ENCODE assay signal across 19 mouse cellular contexts in genomic region chr7:97344655-97345054, GRCm38 (mm10). TPM values are rescaled to one million over a fixed set of nuclear protein-coding genes. Genes with fewer than 3 reads are reported as not detected.
DNase-seq lines count a peak whose midpoint lies in the region; ATAC-seq and TF ChIP-seq lines count a peak whose summit lies in the region.
"Had no signal": no experiment of that assay in that cellular context is flagged by ENCODE, and none has a peak within 500 bp of the region (broad histone marks: within the 10 kb centered on the region; RNA-seq: fewer than 3 reads in every experiment).

No protein-coding gene starts in this region.

- no peaks in the 10 kb centered on the region for H3K27me3 ChIP-seq in embryonic facial prominence, embryonic 15.5 days
- H3K27me3 ChIP-seq in embryonic facial prominence, embryonic 10.5 days (replicated peaks; ENCODE audit: low read depth, poor library complexity, severe bottlenecking) = no peaks in the 10 kb centered on the region
- no peaks in the 10 kb centered on the region for H3K27me3 ChIP-seq in hindbrain, embryonic 13.5 days
- no peaks in the 10 kb centered on the region for H3K27me3 ChIP-seq in hindbrain, embryonic 11.5 days (ENCODE audit: control insufficient read depth, insufficient read depth, low read length)
- H3K27me3 ChIP-seq in midbrain, embryonic 11.5 days (ENCODE audit: control insufficient read depth, insufficient read depth, low read length) = no peaks in the 10 kb centered on the region
- no peaks in the 10 kb centered on the region for H3K27me3 ChIP-seq in midbrain, embryonic 14.5 days (ENCODE audit: control insufficient read depth, insufficient read depth, low read length)
- H3K27me3 ChIP-seq: heart, embryonic 12.5 days; Patski had no signal

- no peak overlapping the region for H3K4me2 ChIP-seq in embryonic facial prominence, embryonic 15.5 days (replicated peaks)
- H3K4me2 ChIP-seq in hindbrain, embryonic 13.5 days = no peak overlapping the region
- H3K4me2 ChIP-seq in hindbrain, embryonic 11.5 days (replicated peaks; ENCODE audit: low read depth, low read length) = no peak overlapping the region
- H3K4me2 ChIP-seq in midbrain, embryonic 11.5 days = no peak overlapping the region
- H3K4me2 ChIP-seq in midbrain, embryonic 14.5 days (ENCODE audit: low read length) = no peak overlapping the region
- H3K4me2 ChIP-seq: heart, embryonic 12.5 days; liver, embryonic 11.5 days had no signal

- TF ChIP-seq CTCF in olfactory bulb, adult 2 months (IDR thresholded peaks at IDR 0.05; ENCODE audit: insufficient read depth, low read depth, low read length) = no peak

- peak overlapping the region; percentile 44; the same call in 1 of the 2 replicates for H3K27ac ChIP-seq in embryonic facial prominence, embryonic 15.5 days (replicated peaks)
- no peak overlapping the region for H3K27ac ChIP-seq in embryonic facial prominence, embryonic 10.5 days (replicated peaks)
- H3K27ac ChIP-seq in hindbrain, embryonic 13.5 days = peak overlapping the region; percentile 5; the same call in 1 of the 2 replicates
- no peak overlapping the region for H3K27ac ChIP-seq in hindbrain, embryonic 11.5 days (ENCODE audit: low read depth, low read length)
- H3K27ac ChIP-seq in midbrain, embryonic 11.5 days (ENCODE audit: low read depth, low read length) = no peak overlapping the region
- no peak overlapping the region for H3K27ac ChIP-seq in midbrain, embryonic 14.5 days (replicated peaks; ENCODE audit: low read depth, low read length)
- 0 out of 2 replicates have a peak overlapping the region, but pooled peaks have one; percentile 23 for H3K27ac ChIP-seq in olfactory bulb, adult 2 months (ENCODE audit: insufficient read depth, low read depth, low read length)
- H3K27ac ChIP-seq: limb, embryonic 10.5 days had no signal

- ATAC-seq in embryonic facial prominence, embryonic 15.5 days (ENCODE audit: insufficient number of reproducible peaks, low FRiP score, low TSS enrichment, low read depth) = no peak
- no peak for ATAC-seq in hindbrain, embryonic 13.5 days (ENCODE audit: low FRiP score)
- ATAC-seq in hindbrain, embryonic 11.5 days (ENCODE audit: low FRiP score) = no peak
- ATAC-seq in midbrain, embryonic 11.5 days (ENCODE audit: low FRiP score) = no peak
- ATAC-seq in midbrain, embryonic 14.5 days (ENCODE audit: low FRiP score, low TSS enrichment) = no peak
- ATAC-seq: CD4-positive, CD25-positive, alpha-beta regulatory T cell, adult 4 months; Patski had no signal

- no peak overlapping the region for H3K4me3 ChIP-seq in embryonic facial prominence, embryonic 15.5 days (replicated peaks)
- H3K4me3 ChIP-seq in embryonic facial prominence, embryonic 10.5 days = no peak overlapping the region
- no peak overlapping the region for H3K4me3 ChIP-seq in hindbrain, embryonic 13.5 days
- no peak overlapping the region for H3K4me3 ChIP-seq in hindbrain, embryonic 11.5 days (ENCODE audit: low read depth, low read length)
- no peak overlapping the region for H3K4me3 ChIP-seq in midbrain, embryonic 11.5 days (ENCODE audit: low read depth, low read length)
- H3K4me3 ChIP-seq in midbrain, embryonic 14.5 days (replicated peaks; ENCODE audit: low read depth, low read length) = no peak overlapping the region
- no peak overlapping the region for H3K4me3 ChIP-seq in olfactory bulb, adult 2 months (ENCODE audit: insufficient read depth, low read depth, low read length)
- H3K4me3 ChIP-seq: erythroblast, embryonic 14.5 days; heart, embryonic 12.5 days; limb, embryonic 10.5 days had no signal

- peaks cover 10% of the 10 kb centered on the region for H3K36me3 ChIP-seq in embryonic facial prominence, embryonic 15.5 days
- no peaks in the 10 kb centered on the region for H3K36me3 ChIP-seq in embryonic facial prominence, embryonic 10.5 days (replicated peaks)
- H3K36me3 ChIP-seq in hindbrain, embryonic 13.5 days = peaks cover 24% of the 10 kb centered on the region
- no peaks in the 10 kb centered on the region for H3K36me3 ChIP-seq in hindbrain, embryonic 11.5 days (ENCODE audit: control insufficient read depth, insufficient read depth, low read length)
- H3K36me3 ChIP-seq in midbrain, embryonic 11.5 days (ENCODE audit: control insufficient read depth, insufficient read depth, low read length) = no peaks in the 10 kb centered on the region
- peaks cover 7% of the 10 kb centered on the region; the same call in 1 of the 2 replicates for H3K36me3 ChIP-seq in midbrain, embryonic 14.5 days (ENCODE audit: control insufficient read depth, insufficient read depth, low read length)
- H3K36me3 ChIP-seq: limb, embryonic 10.5 days had no signal

- WGBS in embryonic facial prominence, embryonic 15.5 days = 81% methylated on average over 2 of the region's 2 CpGs
- 84% methylated on average over 2 of the region's 2 CpGs for WGBS in embryonic facial prominence, embryonic 10.5 days
- WGBS in hindbrain, embryonic 13.5 days = 91% methylated on average over 2 of the region's 2 CpGs
- WGBS in hindbrain, embryonic 11.5 days = 90% methylated on average over 2 of the region's 2 CpGs
- 86% methylated on average over 2 of the region's 2 CpGs for WGBS in midbrain, embryonic 11.5 days
- 88% methylated on average over 2 of the region's 2 CpGs for WGBS in midbrain, embryonic 14.5 days
- WGBS in olfactory bulb, adult 2 months = 78% methylated on average over 2 of the region's 2 CpGs

- H3K9me3 ChIP-seq in embryonic facial prominence, embryonic 15.5 days (replicated peaks) = no peaks in the 10 kb centered on the region
- H3K9me3 ChIP-seq in embryonic facial prominence, embryonic 10.5 days = no peaks in the 10 kb centered on the region
- no peaks in the 10 kb centered on the region for H3K9me3 ChIP-seq in hindbrain, embryonic 13.5 days
- no peaks in the 10 kb centered on the region for H3K9me3 ChIP-seq in hindbrain, embryonic 11.5 days (ENCODE audit: control insufficient read depth, low read length)
- no peaks in the 10 kb centered on the region for H3K9me3 ChIP-seq in midbrain, embryonic 11.5 days (ENCODE audit: control insufficient read depth, low read length)
- H3K9me3 ChIP-seq in midbrain, embryonic 14.5 days (ENCODE audit: control insufficient read depth, low read length) = no peaks in the 10 kb centered on the region
- H3K9me3 ChIP-seq: limb, embryonic 10.5 days had no signal

- H3K9ac ChIP-seq in embryonic facial prominence, embryonic 15.5 days = no peak overlapping the region
- H3K9ac ChIP-seq in hindbrain, embryonic 13.5 days = no peak overlapping the region
- H3K9ac ChIP-seq in hindbrain, embryonic 11.5 days (ENCODE audit: low read depth, low read length) = no peak overlapping the region
- H3K9ac ChIP-seq in midbrain, embryonic 11.5 days (ENCODE audit: low read length) = no peak overlapping the region
- H3K9ac ChIP-seq in midbrain, embryonic 14.5 days (replicated peaks; ENCODE audit: low read length) = no peak overlapping the region
- H3K9ac ChIP-seq: heart, embryonic 12.5 days had no signal

- no peak for TF ChIP-seq POLR2A in olfactory bulb, adult 2 months (IDR thresholded peaks at IDR 0.05; ENCODE audit: insufficient read depth, low read depth, low read length)

- peaks cover 18% of the 10 kb centered on the region for H3K4me1 ChIP-seq in embryonic facial prominence, embryonic 15.5 days
- peaks cover 9% of the 10 kb centered on the region for H3K4me1 ChIP-seq in embryonic facial prominence, embryonic 10.5 days
- peaks cover 14% of the 10 kb centered on the region for H3K4me1 ChIP-seq in hindbrain, embryonic 13.5 days (replicated peaks)
- H3K4me1 ChIP-seq in hindbrain, embryonic 11.5 days (replicated peaks; ENCODE audit: control insufficient read depth, insufficient read depth, low read length) = no peaks in the 10 kb centered on the region
- no peaks in the 10 kb centered on the region for H3K4me1 ChIP-seq in midbrain, embryonic 11.5 days (ENCODE audit: control insufficient read depth, insufficient read depth, low read length)
- H3K4me1 ChIP-seq in midbrain, embryonic 14.5 days (ENCODE audit: control insufficient read depth, insufficient read depth, low read length) = no peaks in the 10 kb centered on the region
- peaks cover 12% of the 10 kb centered on the region for H3K4me1 ChIP-seq in olfactory bulb, adult 2 months (ENCODE audit: control insufficient read depth, insufficient read depth, low read length)
- H3K4me1 ChIP-seq: limb, embryonic 10.5 days had no signal

- no peak for DNase-seq in embryonic facial prominence, embryonic 10.5 days (ENCODE audit: low spot score)
- no peak for DNase-seq in hindbrain, embryonic 11.5 days (ENCODE audit: low spot score)
- DNase-seq in midbrain, embryonic 11.5 days (ENCODE audit: low spot score, missing footprints) = peak; percentile 12
- no peak for DNase-seq in midbrain, embryonic 14.5 days
- DNase-seq in lung, postnatal 14 days = no peak
- DNase-seq: adrenal gland, postnatal 10 days; kidney, adult 8-10 months; kidney, postnatal 14 days; lung, adult 2 months; thymus, postnatal 25 days had no signal

RNA-seq across cellular contexts. Expression of gene Kctd21, which starts 12.5 kb away (rescaled TPM):
- polyA plus RNA-seq in embryonic facial prominence, embryonic 15.5 days (2015; fragmentation: Nextera tagmentation; extraction: Ambion mirVana) = 4.8 and 5.4 TPM in 2 replicates
- 4.0 and 4.6 TPM in 2 replicates for polyA plus RNA-seq in embryonic facial prominence, embryonic 10.5 days (2016; fragmentation: Nextera tagmentation; extraction: Ambion mirVana)
- 7.6 and 7.9 TPM in 2 replicates for polyA plus RNA-seq in hindbrain, embryonic 13.5 days (2015; fragmentation: Nextera tagmentation; extraction: Ambion mirVana)
- 6.1 and 6.8 TPM in 2 replicates for polyA plus RNA-seq in hindbrain, embryonic 11.5 days (2014; fragmentation: Nextera tagmentation; extraction: Ambion mirVana)
- 4.6 and 5.8 TPM in 2 replicates for polyA plus RNA-seq in midbrain, embryonic 11.5 days (2014; fragmentation: Nextera tagmentation; extraction: Ambion mirVana)
- polyA plus RNA-seq in midbrain, embryonic 14.5 days (2014; fragmentation: Nextera tagmentation; extraction: Ambion mirVana) = 6.1 and 8.5 TPM in 2 replicates
- polyA plus RNA-seq in olfactory bulb, adult 2 months (2012; ENCODE audit: insufficient read depth, insufficient read length, low replicate concordance, missing spikeins) = not detected in 2 replicates
- polyA plus RNA-seq: erythroblast, embryonic 14.5 days had no signal

RNA-seq across cellular contexts. Expression of gene Usp35, which starts 12.8 kb away (rescaled TPM):
- polyA plus RNA-seq in embryonic facial prominence, embryonic 15.5 days (2015; fragmentation: Nextera tagmentation; extraction: Ambion mirVana) = 2.4 and 2.5 TPM in 2 replicates
- polyA plus RNA-seq in embryonic facial prominence, embryonic 10.5 days (2016; fragmentation: Nextera tagmentation; extraction: Ambion mirVana) = 1.8 TPM in 2 replicates
- 3.2 and 3.6 TPM in 2 replicates for polyA plus RNA-seq in hindbrain, embryonic 13.5 days (2015; fragmentation: Nextera tagmentation; extraction: Ambion mirVana)
- polyA plus RNA-seq in hindbrain, embryonic 11.5 days (2014; fragmentation: Nextera tagmentation; extraction: Ambion mirVana) = 2.7 and 2.9 TPM in 2 replicates
- polyA plus RNA-seq in midbrain, embryonic 11.5 days (2014; fragmentation: Nextera tagmentation; extraction: Ambion mirVana) = 2.5 and 2.9 TPM in 2 replicates
- polyA plus RNA-seq in midbrain, embryonic 14.5 days (2014; fragmentation: Nextera tagmentation; extraction: Ambion mirVana) = 3.9 and 4.4 TPM in 2 replicates
- polyA plus RNA-seq in olfactory bulb, adult 2 months (2012; ENCODE audit: insufficient read depth, insufficient read length, low replicate concordance, missing spikeins) = not detected in 2 replicates

RNA-seq across cellular contexts. Expression of gene Alg8, which starts 26.8 kb away (rescaled TPM):
- 35.0 and 35.3 TPM in 2 replicates for polyA plus RNA-seq in embryonic facial prominence, embryonic 15.5 days (2015; fragmentation: Nextera tagmentation; extraction: Ambion mirVana)
- 55.2 and 58.8 TPM in 2 replicates for polyA plus RNA-seq in embryonic facial prominence, embryonic 10.5 days (2016; fragmentation: Nextera tagmentation; extraction: Ambion mirVana)
- 16.5 and 17.4 TPM in 2 replicates for polyA plus RNA-seq in hindbrain, embryonic 13.5 days (2015; fragmentation: Nextera tagmentation; extraction: Ambion mirVana)
- polyA plus RNA-seq in hindbrain, embryonic 11.5 days (2014; fragmentation: Nextera tagmentation; extraction: Ambion mirVana) = 31.9 and 33.3 TPM in 2 replicates
- 37.1 and 38.1 TPM in 2 replicates for polyA plus RNA-seq in midbrain, embryonic 11.5 days (2014; fragmentation: Nextera tagmentation; extraction: Ambion mirVana)
- polyA plus RNA-seq in midbrain, embryonic 14.5 days (2014; fragmentation: Nextera tagmentation; extraction: Ambion mirVana) = 9.4 and 10.8 TPM in 2 replicates
- polyA plus RNA-seq in olfactory bulb, adult 2 months (2012; ENCODE audit: insufficient read depth, insufficient read length, low replicate concordance, missing spikeins) = not detected in 2 replicates

RNA-seq across cellular contexts. Expression of gene Ndufc2, which starts 55.1 kb away (rescaled TPM):
- polyA plus RNA-seq in embryonic facial prominence, embryonic 15.5 days (2015; fragmentation: Nextera tagmentation; extraction: Ambion mirVana) = 336 and 344 TPM in 2 replicates
- 304 and 310 TPM in 2 replicates for polyA plus RNA-seq in embryonic facial prominence, embryonic 10.5 days (2016; fragmentation: Nextera tagmentation; extraction: Ambion mirVana)
- 445 and 471 TPM in 2 replicates for polyA plus RNA-seq in hindbrain, embryonic 13.5 days (2015; fragmentation: Nextera tagmentation; extraction: Ambion mirVana)
- 344 and 352 TPM in 2 replicates for polyA plus RNA-seq in hindbrain, embryonic 11.5 days (2014; fragmentation: Nextera tagmentation; extraction: Ambion mirVana)
- 371 and 375 TPM in 2 replicates for polyA plus RNA-seq in midbrain, embryonic 11.5 days (2014; fragmentation: Nextera tagmentation; extraction: Ambion mirVana)
- polyA plus RNA-seq in midbrain, embryonic 14.5 days (2014; fragmentation: Nextera tagmentation; extraction: Ambion mirVana) = 450 and 544 TPM in 2 replicates
- polyA plus RNA-seq in olfactory bulb, adult 2 months (2012; ENCODE audit: insufficient read depth, insufficient read length, low replicate concordance, missing spikeins) = not detected in 2 replicates

Comparison
In these comparisons a context has a peak if more than half of its experiments do, and no peak if none do; other contexts are left out.
1. H3K27ac ChIP-seq: peak in embryonic facial prominence, embryonic 15.5 days (single experiment), hindbrain, embryonic 13.5 days (single experiment) and olfactory bulb, adult 2 months (single experiment); none in embryonic facial prominence, embryonic 10.5 days (single experiment), hindbrain, embryonic 11.5 days (single experiment), midbrain, embryonic 11.5 days (single experiment) and midbrain, embryonic 14.5 days (single experiment).
2. RNA of gene Alg8, which starts 26.8 kb away (polyA plus RNA-seq): 55.2 to 58.8 TPM in embryonic facial prominence, embryonic 10.5 days, 37.1 to 38.1 TPM in midbrain, embryonic 11.5 days, 35.0 to 35.3 TPM in embryonic facial prominence, embryonic 15.5 days, 31.9 to 33.3 TPM in hindbrain, embryonic 11.5 days, 16.5 to 17.4 TPM in hindbrain, embryonic 13.5 days and 9.4 to 10.8 TPM in midbrain, embryonic 14.5 days; not detected in olfactory bulb, adult 2 months; every median in the first group is over 10 times any median in the second.